Mouse (Mus musculus) G1E (cell line): Measurements from ENCODE around the gene Med26.

Experiments
- CTCF ChIP-seq: IDR thresholded peaks from 2 replicates; pipeline ENCODE4 v1.5.1; 2012; ENCODE audit warnings: low read depth, low read length, inconsistent platforms, mixed read lengths
- GATA1 ChIP-seq: IDR thresholded peaks from 2 replicates; pipeline ENCODE4 v1.6.1; 2012; ENCODE audit warnings: borderline replicate concordance, low read length, inconsistent platforms, mixed read lengths
- POLR2AphosphoS5 ChIP-seq: IDR thresholded peaks from 2 replicates; pipeline ENCODE4 v1.6.1; 2012; ENCODE audit warnings: low read depth, low read length, inconsistent platforms; ENCODE audit not compliant: insufficient replicate concordance
- TAL1 ChIP-seq: conservative IDR thresholded peaks from 2 replicates; pipeline ENCODE4 v1.6.1; 2012; ENCODE audit warnings: low read depth, low read length, inconsistent platforms, mixed read lengths

DNA sequence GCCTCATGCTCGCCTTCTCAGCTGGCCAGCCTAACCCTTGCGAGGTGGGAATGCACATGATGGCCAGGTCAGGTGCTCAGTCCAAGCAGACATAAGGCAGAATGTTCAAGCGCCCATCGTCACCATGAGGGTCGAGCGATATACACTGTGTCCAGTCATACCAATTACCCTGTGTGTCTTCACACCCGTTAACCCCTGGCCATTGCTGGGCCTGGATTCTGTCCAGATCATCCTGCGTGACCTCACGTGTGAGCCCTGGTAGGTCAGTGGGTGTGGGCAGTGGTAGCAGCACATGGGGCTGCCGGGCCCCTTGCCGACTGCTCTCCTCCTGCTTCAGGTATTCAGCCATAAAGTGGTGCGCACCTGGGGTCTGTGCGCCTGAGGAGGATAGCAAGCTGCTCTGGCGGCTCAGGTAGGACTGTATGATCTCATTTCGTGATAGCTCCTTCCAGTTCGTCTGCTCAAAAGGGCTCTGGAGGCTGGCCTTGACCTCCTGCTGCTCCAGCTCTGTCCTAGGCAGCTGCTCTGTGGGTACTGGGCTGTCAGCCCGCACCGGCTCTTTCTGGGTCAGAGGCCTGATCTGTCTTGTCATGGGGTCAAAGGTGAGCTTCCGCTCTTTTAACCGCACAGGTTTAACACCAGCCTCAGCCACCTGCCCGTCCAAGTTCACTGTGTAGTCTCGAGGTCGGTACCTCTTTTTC is 52.5 kb downstream of the Med26 start:
- TF ChIP-seq CTCF (no peak), TAL1 (no peak), GATA1 (no peak), POLR2AphosphoS5 (no peak)
